Mouse (Mus musculus) midbrain, embryonic 10.5 days (tissue): Measurements from ENCODE around the gene Dnah5. TPM values are rescaled to one million over a fixed set of nuclear protein-coding genes. Genes with fewer than 3 reads are reported as not detected.

ENCODE experiments used
- DNase-seq: peaks from one replicate; pipeline ENCODE4 v3.0.0-alpha.2; 2017; ENCODE audit warnings: low spot score
- H3K27ac ChIP-seq: fragments of 300-500 bp; sonication (generic); replicated peaks from 2 replicates; pipeline ENCODE4 v1.5.1; 2016; ENCODE audit warnings: mild to moderate bottlenecking
- H3K27me3 ChIP-seq: fragments of 300-500 bp; sonication (generic); 2 replicates; pipeline ENCODE4 v1.6.1; 2016; ENCODE audit warnings: low read depth, mild to moderate bottlenecking; ENCODE audit not compliant: poor library complexity, severe bottlenecking
- H3K36me3 ChIP-seq: fragments of 300-500 bp; sonication (generic); 2 replicates; pipeline ENCODE4 v1.6.1; 2016; ENCODE audit warnings: mild to moderate bottlenecking, moderate library complexity
- H3K4me1 ChIP-seq: fragments of 300-500 bp; sonication (generic); 2 replicates; pipeline ENCODE4 v1.6.1; 2016
- H3K4me3 ChIP-seq: fragments of 300-500 bp; sonication (generic); 2 replicates; pipeline ENCODE4 v1.5.1; 2016; ENCODE audit warnings: mild to moderate bottlenecking, moderate library complexity
- H3K9me3 ChIP-seq: fragments of 300-500 bp; sonication (generic); replicated peaks from 2 replicates; pipeline ENCODE4 v1.6.1; 2016; ENCODE audit warnings: mild to moderate bottlenecking
- WGBS: fragments of 180-500 bp; shearing (Covaris S2); methylation state at CpG from one replicate; pipeline ENCODE4 v1.1.7; 2016; 5-methylcytosine and 5-hydroxymethylcytosine counted together
- polyA plus RNA-seq: library from polyadenylated mRNA; unstranded; fragments of >200 nt; fragmentation: Nextera tagmentation; extraction: Ambion mirVana; gene quantifications from 2 replicates; pipeline ENCODE4 v1.2.1, GENCODE M21; 2016

The Dnah5 gene
- polyA plus RNA-seq = 0.07 and 0.19 TPM in 2 replicates

DNA sequence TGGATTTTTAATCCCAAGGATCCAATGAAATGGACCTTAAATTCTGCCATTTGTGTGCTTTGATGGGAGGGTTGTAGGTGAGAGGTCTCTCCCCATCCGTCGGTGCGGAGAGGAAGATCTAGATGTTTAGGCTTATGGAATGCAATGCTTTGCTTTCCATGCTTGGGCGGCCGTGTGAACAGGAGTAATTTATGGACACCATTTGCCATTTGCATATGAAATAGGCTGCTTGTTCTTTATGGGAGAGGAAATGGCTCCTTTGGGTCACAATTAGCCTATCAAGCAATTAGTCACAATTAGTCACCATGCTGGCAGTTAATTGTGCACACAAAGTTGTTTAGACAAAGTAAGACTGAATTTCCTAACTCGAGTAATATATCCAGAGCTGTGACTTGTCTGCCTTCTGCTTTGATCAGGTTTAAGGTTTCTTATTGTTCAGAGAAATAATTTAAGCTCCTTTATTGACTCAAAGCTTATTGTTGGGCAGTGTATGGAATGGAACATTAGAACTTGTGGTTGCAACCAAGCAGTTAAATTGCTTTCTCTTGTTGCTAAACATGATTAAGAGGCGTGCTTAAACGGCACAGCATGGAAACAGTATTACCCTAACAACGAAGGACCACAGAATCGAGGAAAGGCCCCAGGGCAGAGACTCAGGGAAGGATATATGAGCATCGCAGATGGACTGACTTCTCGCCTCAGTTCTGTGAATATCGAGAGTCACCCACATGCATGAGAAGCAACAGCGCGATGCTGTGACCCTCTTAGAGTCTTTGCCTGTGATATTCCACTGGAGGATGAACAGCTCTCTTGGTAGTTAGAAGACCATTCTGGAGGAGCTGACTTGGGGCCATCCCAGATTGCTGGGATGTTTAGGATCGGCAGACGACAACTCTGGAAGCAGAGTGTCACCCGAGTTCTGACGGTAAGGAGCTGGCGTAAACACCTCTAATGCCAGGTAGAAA, at the start of gene Dnah5:
Dnah5 (plus strand) TSS at position 642 of the 965 bp plus-strand sequence.
- Histone ChIP-seq H3K27me3 (no peaks in the 10 kb centered on the region), H3K9me3 (no peaks in the 10 kb centered on the region), H3K36me3 (no peaks in the 10 kb centered on the region), H3K4me3 (no peak within 1 kb of the TSS), H3K27ac (no peak within 1 kb of the TSS), H3K4me1 (peaks cover 10% of the 10 kb centered on the region)
- no peak for DNase-seq
- WGBS = 74% methylated on average over 20 of the region's 20 CpGs

DNA sequence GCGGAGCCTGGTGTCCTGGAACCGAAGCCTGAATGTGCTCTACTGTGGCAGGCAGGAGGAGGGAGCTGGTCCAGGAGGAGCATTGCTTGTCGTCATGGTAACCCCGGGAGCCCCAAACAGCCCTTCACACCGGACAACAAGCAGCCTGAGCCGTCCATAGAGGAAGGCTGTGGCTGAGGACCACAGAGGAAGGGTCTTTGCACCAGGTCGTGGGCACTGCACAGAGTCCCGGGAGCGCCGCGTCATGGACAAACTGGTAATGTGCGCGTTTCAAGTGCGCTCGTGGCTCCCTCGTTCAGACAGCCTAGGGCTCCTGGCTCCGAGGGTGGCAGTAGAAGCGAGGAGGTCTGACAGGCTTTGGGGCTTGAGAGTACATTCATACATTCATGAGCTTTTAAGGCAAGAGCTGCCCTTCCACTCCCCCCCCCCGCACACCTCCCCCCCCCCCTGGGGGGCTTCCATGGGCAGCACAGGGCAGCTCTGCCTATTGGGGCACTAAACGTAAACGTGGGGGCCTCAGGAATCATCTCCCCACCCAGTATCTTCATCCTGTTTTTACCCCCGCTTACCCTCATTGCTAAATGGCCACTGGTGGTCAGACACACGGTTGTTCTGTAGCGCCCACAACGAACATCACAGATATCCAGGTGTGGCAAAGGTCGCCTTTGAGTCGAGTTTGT, 48.6 kb upstream of the Dnah5 start:
- Histone ChIP-seq H3K4me1 (peaks cover 35% of the 10 kb centered on the region), H3K36me3 (no peaks in the 10 kb centered on the region), H3K9me3 (no peaks in the 10 kb centered on the region), H3K4me3 (peak overlapping the region; percentile 45), H3K27ac (0 out of 2 replicates have a peak overlapping the region, but pooled peaks have one; percentile 43), H3K27me3 (peaks cover 41% of the 10 kb centered on the region)
- WGBS = 5% methylated on average over 27 of the region's 27 CpGs
- peak; percentile 83 for DNase-seq

DNA sequence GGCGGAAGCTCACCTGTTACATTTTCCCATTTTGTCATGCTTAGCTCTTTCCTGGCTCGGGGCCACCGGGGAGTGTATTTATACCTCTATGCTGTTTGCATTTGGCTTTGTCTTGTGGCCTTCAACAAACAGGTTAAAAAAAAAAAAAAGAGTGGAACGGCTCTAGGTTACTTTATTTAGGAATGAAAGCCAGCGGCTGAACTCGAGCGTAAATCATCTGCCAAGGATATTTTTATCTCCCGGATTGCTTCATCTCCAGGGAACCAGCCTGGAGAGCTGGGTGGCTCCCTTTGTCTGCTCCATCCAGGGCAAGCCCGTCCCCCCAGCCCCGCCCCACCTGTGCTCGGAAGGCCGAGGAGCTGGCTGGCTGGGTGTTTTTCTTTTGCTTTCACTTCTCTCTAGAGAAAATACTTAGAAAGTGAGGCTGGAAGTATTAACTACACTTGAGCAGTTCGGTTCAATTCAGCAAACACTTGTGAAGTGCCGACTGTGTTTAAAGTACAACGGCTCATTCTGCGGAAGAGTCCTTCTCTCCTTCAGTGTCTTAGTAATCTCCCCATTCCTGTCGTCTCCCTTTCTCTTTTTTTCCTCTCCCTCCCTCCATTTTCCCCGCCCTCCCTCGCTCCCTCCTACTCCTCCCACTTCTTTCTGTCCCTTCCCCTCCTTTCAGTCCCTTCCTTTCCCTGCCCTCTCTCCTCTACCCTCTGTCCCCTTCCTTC, 44.6 kb upstream of the Dnah5 start:
- 4% methylated on average over 19 of the region's 19 CpGs for WGBS
- Histone ChIP-seq H3K36me3 (no peaks in the 10 kb centered on the region), H3K4me3 (peak overlapping the region; percentile 51), H3K9me3 (no peaks in the 10 kb centered on the region), H3K4me1 (peaks cover 38% of the 10 kb centered on the region), H3K27ac (peak overlapping the region; percentile 78), H3K27me3 (peaks cover 57% of the 10 kb centered on the region)
- DNase-seq = peak; percentile 58

DNA sequence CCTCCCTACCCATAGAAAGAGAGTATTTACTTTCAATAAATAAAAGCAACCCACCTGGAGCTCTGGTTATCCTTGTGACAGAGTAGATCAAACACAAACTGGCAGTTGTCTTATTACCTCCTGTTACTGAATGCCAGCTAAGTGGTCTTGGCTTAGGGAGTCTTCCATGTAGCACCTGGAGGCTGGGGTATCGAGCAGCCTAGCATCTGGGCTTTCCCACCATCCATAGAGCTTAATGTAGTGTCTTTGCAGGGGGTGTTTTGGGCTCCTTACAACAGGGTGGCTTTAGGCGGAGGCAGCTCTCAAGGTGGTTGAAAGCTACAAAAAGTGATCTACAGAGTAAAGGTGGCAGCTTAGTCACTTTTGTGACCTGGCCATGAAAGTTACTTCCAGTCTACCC, 41.3 kb upstream of the Dnah5 start:
- Histone ChIP-seq H3K27me3 (peaks cover 28% of the 10 kb centered on the region), H3K9me3 (no peaks in the 10 kb centered on the region), H3K4me3 (no peak overlapping the region), H3K36me3 (no peaks in the 10 kb centered on the region), H3K4me1 (peaks cover 20% of the 10 kb centered on the region), H3K27ac (no peak overlapping the region)
- WGBS = 93% methylated on average over 2 of the region's 2 CpGs
- no peak for DNase-seq

DNA sequence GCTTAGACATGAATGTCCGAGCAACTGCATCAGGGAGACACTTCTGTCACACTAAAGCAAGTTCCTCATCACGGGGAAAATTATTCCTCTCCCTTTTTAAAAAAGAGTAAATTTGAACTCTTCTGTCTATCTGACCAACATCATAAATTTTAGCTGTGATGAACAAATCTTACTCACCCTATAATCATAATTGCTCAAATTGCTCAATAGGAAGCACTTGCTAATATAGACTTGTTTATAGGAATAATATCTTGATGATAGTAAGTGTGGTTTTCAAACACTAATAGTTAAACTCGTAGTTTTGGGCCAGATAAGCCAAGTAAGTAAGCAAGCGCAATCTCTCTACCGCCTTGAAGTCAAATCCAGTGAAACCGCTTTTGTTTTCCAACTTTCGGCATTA, 38.3 kb upstream of the Dnah5 start:
- no peaks in the 10 kb centered on the region for H3K36me3 ChIP-seq
- H3K4me3 ChIP-seq = no peak overlapping the region
- 95% methylated on average over 7 of the region's 7 CpGs for WGBS
- H3K27me3 ChIP-seq = peaks cover 16% of the 10 kb centered on the region
- peaks cover under 1% of the 10 kb centered on the region; the same call in 1 of the 2 replicates for H3K4me1 ChIP-seq
- no peaks in the 10 kb centered on the region for H3K9me3 ChIP-seq
- H3K27ac ChIP-seq = no peak overlapping the region
- no peak for DNase-seq

DNA sequence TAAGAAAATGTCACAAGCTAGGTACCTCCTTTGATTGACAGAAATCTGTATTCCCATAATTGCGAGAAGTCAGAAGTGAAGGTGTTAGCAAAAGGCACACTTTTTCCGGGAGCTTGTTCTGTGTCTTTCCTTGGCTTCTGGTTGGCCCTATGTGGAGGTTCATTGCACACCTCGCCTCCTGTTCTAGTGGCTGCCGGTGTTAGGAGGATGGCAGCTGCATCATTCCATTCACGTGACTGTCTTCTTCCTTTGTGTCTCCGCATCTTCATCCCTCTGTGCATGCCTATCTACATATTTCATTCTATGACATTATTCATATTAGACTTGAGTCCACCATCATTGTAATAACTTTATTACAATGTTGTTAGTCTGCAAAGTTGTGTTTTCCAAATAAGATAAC, 37.5 kb upstream of the Dnah5 start:
- Histone ChIP-seq H3K4me1 (no peaks in the 10 kb centered on the region; the same call in 1 of the 2 replicates), H3K4me3 (no peak overlapping the region), H3K36me3 (no peaks in the 10 kb centered on the region), H3K9me3 (no peaks in the 10 kb centered on the region), H3K27ac (no peak overlapping the region), H3K27me3 (peaks cover 7% of the 10 kb centered on the region)
- 92% methylated on average over 6 of the region's 6 CpGs for WGBS
- DNase-seq = no peak

DNA sequence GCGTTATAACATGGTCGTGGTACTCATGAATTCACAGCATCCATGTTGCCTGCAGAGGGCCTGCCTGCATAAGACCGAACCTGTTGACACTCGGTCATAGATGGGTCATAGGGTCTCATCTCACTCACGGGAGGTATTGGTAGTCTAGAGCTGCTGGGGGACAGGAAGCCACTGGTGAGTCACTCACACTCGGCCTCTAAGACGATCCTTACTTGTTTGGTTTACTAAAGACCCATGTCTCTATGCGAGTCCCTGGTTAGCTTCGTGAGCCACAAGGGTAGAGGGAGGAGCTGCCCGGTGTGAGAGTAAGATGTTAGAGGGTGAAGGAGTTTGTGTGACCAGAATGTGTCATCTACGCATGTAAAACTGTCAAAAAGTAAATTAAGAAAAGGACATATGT, 24.6 kb upstream of the Dnah5 start:
- no peak for DNase-seq
- no peaks in the 10 kb centered on the region for H3K4me1 ChIP-seq
- no peaks in the 10 kb centered on the region for H3K27me3 ChIP-seq
- no peak overlapping the region for H3K27ac ChIP-seq
- H3K9me3 ChIP-seq = no peaks in the 10 kb centered on the region
- WGBS = 94% methylated on average over 11 of the region's 11 CpGs
- no peaks in the 10 kb centered on the region for H3K36me3 ChIP-seq
- H3K4me3 ChIP-seq = no peak overlapping the region

DNA sequence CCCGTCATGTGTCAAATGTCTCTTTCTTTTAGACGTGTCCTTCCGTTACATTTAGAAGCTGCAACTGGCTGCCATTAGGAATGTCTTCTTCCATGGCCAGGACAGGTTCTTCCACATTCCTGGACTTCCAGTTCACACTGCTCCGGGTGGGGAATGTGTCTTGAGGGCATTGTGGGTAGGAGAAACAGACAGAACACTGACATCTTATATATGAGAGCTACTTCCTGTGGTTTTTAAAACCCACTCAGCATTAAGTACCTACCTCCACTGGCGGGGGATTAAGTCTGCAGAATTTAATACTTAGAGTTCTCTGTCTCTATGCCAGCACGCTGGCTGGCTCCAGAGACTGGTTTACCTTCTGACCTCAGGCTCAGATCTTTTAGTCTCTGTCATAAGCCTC, 24.0 kb upstream of the Dnah5 start:
- 88% methylated on average over 6 of the region's 6 CpGs for WGBS
- H3K9me3 ChIP-seq = no peaks in the 10 kb centered on the region
- H3K4me1 ChIP-seq = no peaks in the 10 kb centered on the region
- no peak for DNase-seq
- no peak overlapping the region for H3K27ac ChIP-seq
- H3K27me3 ChIP-seq = no peaks in the 10 kb centered on the region
- no peak overlapping the region for H3K4me3 ChIP-seq
- H3K36me3 ChIP-seq = no peaks in the 10 kb centered on the region

DNA sequence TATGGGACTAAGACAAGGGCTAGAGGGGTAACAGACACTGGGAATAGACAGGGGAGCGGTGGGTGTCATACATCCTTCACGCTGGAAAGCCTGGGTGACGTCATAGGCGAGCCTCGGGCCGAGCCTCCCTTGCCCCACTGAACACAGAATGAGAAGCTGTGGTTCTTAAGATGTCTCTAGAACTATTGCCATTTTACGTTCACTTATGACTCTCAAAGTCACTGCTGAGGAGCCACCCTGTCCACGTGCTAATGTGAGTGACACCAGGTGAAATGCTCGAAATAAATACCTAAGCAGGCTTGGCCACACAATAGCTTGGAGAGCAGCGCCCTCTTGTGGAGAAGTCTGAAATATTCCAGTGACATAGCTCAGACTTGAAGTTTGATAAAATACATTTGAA, 21.7 kb upstream of the Dnah5 start:
- no peaks in the 10 kb centered on the region for H3K36me3 ChIP-seq
- H3K27me3 ChIP-seq = no peaks in the 10 kb centered on the region
- 23% methylated on average over 10 of the region's 10 CpGs for WGBS
- H3K27ac ChIP-seq = 0 out of 2 replicates have a peak overlapping the region, but pooled peaks have one; percentile 28
- no peaks in the 10 kb centered on the region for H3K9me3 ChIP-seq
- peak; percentile 73 for DNase-seq
- H3K4me3 ChIP-seq = peak overlapping the region; percentile 49
- H3K4me1 ChIP-seq = no peaks in the 10 kb centered on the region

DNA sequence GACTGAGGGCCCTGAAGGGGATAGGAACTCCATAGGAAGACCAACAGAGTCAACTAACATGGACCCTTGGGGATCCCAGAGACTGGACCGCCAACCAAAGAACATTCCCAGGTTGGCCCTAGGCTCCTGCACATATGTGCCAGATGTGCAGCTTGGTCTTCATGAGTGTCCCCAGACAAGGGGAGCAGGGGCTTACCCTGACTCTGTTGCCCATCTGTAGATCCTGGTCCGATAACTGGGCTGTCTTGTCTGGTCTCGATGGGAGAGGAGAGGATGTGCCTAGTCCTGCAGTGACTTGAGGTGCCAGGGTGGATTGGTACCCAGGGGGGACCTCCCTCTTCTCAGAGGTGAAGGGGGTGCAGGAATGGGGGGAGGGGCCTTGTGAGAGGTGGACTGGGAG, 21.0 kb upstream of the Dnah5 start:
- no peak for DNase-seq
- Histone ChIP-seq H3K27ac (no peak overlapping the region), H3K9me3 (no peaks in the 10 kb centered on the region), H3K36me3 (no peaks in the 10 kb centered on the region), H3K27me3 (no peaks in the 10 kb centered on the region), H3K4me3 (no peak overlapping the region), H3K4me1 (no peaks in the 10 kb centered on the region)
- WGBS = 70% methylated on average over 3 of the region's 3 CpGs

DNA sequence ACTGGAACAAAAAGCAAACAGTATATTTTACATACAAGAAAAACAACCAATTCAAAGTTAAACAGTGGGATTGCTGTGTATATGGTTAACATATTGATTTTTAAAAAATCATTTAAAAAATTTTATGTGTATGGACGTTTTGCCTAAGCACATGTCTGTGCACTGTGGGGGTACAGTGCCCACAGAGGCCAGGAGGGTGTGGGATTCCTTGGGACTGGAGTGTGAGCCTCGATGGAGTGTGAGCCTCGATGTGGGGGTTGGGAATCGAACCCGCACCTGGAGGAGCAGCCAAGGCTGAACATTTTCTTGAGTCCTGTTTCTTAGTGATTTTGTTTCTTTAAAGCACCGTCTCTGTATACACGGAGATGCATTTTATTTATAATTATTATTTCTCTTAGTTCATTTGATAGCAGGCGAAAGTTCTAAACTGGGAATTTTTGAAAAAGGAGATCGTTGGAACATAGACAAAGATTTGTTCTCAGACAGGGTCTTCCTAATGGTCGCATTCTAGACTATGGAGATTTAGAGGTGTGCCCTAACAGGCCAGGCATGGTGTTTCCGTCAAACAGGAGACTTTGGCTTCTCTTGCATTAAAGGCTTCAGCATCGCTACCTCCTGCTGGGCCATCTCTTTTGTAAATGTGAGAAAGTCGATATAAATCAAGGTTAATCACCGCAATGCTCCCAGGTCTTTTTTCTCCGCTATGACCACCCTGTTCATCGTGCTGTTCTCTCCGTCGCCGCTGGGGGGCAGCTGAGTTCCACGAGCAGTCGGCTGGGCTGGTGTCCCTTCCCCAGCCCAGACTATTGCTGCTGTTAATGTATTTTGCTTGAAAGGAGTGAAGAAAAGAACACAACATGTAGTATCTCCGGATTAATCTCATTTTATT, 15.8 kb upstream of the Dnah5 start:
- H3K36me3 ChIP-seq = no peaks in the 10 kb centered on the region
- H3K27me3 ChIP-seq = no peaks in the 10 kb centered on the region
- no peak overlapping the region for H3K27ac ChIP-seq
- no peak overlapping the region for H3K4me3 ChIP-seq
- no peaks in the 10 kb centered on the region for H3K9me3 ChIP-seq
- DNase-seq = peak; percentile 79
- 27% methylated on average over 22 of the region's 22 CpGs for WGBS
- H3K4me1 ChIP-seq = no peaks in the 10 kb centered on the region
